Mouse (Mus musculus): ENCODE measurements around the gene Il1r2.

The Il1r2 gene

DNA sequence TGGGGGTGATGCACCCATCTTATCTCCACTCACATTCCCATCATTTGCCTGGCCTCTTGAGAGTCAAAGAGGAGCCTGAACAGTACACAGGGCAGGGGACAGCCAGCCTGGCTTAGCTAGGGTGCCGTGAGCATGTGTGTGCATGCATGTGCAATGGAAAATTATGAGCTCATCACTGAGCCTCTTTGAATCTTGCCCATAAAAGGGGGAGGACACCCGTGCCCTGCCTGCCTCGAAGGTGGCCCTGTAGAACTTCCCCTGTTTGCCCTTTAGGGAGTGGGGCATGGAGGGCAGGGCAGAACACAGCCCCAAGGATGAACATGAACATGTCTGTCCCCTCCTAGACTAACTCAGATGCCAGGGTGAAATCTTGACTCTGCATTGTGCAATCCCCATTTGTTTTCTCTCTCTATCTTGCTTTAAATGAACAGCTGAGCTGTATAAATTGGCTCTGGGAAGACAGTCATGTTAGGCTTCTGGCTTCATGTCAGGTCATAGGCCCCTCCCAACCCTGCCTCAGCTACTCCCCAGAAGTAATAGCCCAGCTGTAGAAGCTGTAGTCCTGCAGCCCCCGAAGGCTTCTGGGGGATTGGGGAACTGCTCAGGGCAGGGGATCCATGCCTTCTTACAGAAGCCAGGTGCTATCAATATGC, 14.6 kb upstream of the Il1r2 start:
- intact Hi-C loops (cut with DNase I) = no loop called here

DNA sequence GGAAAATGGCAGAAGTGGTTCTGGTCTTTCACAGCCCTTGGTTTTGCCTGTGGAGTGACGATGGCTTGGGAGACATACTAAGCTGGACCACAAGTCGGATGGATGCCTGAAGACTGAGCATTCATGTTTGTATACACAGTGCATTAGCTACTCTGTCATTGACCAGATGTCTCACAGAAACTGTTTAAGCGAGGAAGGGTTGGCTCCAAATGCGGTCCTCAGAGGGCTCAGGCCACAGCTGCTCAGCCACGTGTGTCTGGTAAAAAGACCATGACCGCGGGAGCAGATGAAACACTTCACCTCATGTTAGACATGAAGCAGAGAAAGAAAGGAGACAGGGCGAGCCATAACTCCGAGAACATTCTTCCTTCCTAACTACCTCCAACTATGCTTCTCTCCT, 12.5 kb upstream of the Il1r2 start:
- intact Hi-C loops (cut with DNase I) = no loop called here

DNA sequence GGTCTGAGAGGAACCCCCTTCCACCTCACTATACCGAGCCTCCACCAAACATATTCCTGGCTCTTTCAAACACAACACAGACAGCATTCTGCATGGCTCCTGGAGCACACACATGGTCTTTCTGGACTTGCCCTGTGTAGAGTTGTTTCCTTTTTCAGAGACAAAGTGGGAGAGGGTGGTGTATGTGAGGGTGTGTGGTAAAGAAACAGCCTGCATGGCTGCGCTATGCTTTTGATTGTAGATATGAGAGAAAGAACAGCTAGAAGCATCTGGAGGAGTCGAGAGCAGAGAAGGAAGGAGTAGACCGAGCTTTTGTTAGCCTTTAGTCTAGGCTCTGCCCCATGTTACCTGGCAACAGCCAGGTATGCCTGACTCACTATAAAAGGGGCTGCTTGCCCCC, 10.5 kb upstream of the Il1r2 start:
- intact Hi-C loops (cut with DNase I) = no loop called here

DNA sequence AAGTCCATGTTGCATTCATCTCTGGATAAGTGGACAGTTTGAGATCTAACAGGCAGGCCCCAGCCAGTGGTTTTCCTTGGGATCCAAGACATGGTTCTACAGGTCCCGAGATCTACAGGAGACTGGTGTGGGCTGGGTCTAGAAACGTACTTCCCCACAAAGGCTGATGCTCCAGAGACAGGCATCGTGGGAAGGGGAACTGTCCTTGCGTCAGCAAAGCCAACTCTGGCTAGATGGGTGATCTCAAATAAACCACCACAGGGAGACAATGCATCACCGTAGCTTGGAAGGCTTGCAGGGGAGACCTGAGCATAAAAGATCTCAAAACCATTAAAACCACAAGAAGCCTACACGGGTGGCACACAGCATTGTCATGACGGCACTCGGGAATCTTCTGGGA, 9.4 kb upstream of the Il1r2 start:
- intact Hi-C loops (cut with DNase I) = no loop called here

DNA sequence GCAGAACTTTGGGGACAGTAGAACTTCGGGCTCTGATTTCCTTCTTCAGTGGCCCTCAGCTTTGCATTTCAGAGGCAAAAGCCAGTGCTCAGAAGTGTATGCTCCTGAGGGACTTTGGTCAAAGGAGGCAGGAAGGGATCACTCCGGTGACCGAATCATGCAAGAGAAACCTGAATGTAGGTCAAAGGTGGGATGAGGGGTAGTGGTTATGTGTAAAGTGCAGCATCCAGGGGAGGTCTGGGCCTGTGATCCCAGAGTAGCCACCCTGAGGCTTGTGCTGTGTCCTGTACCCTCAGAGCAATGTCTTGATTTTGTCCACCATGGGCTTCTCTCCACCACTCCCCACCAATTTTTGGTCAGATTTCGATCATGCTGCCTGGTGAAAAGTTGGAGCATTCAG, 1.3 kb upstream of the Il1r2 start:
- intact Hi-C loops (cut with DNase I) = no loop called here

DNA sequence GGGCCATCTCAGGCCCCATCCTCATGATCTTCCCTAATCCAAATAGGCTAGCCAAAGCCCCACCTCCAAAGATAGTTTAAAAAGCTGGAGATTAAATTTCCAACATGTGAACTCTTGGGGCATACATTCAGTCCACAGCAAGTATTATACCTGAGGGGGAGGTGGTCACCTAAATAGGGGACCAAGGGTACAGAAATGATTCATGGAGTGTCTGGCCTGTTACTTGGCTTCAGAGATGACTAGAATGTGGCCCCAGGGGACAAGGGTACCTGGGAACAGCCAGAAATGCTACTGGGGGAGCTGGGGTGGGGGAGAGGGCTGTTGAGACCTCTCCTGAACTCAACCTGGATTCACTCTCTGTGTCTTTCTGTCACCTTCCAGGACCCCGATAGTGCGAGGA, 3.4 kb downstream of the Il1r2 start:
- intact Hi-C loops (cut with DNase I) = no loop called here

DNA sequence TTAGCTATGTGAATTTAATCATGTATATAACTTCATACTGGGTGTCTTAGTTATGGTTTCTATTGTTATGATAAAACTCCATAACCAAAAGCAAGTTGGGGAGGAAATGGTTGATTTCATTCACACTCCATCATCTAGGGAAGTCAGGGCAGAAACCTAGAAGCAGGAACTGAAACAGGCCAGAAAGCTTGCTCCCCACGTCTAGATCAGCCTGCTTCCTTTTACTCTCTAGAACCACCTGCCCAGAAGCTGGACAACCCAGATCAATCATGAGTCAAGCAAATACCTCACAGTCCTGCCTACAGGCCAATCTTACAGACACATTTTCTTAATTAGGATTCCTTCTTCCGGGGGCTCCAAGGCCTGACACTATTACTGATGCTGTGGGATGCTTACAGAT, 7.2 kb downstream of the Il1r2 start:
- intact Hi-C loops (cut with DNase I) = no loop called here

DNA sequence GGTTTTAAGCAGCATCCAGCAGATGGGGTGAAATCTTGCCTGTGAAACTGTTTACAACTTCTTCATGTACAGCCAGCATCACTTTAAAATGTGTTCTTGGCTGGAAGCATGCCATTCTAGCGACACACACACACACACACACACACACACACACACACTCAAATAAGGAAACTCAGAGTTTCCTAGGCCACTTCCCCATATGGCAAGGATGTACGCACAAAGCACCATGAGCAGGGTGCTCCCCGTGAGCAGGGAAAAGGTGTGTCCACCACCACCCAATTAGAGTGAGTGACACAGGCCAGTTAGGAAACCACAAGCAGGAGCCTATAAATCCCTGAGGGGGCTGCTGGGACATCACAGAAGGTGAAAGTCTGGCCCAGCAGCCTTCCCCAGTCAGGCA, 10.5 kb downstream of the Il1r2 start:
- intact Hi-C loops (cut with DNase I) = no loop called here

DNA sequence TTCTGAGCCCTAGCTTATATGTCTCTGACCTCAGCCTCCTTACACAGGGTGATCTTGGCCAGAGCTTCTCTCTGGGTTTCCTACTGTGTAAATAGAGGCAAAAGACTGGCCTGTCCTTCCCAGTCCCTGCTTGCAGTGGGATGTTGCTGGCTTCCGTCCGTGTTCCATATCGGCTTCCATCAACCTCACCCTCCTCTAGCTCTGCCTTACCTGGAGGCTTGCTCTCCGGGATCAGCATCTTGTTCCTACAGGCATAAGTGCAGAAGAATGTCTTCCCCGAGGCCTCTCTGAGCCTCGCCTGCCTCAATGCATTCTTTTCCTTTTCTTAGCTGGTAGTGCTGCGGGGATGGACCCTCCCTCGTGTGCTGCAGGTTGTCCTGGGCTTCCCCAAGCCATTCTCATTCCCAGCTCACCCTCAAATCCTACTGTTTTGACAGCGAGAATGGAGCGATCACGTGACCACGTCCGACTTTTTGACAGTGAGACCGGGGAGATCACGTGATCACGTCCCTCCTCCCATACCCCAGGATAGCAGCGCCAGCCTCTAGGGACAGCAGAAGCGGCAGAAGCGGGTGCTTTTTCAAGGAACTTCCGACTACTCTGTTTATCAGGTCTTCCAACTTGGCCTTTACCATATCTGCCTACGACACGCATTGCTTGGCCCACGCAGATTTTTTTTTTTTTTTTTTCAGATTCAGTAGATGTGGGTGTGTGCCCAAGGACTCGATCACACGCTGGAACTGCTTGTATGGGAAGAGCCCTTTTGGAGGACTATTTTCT, 11.7 kb downstream of the Il1r2 start:
- intact Hi-C loops (cut with DNase I) = no loop called here

DNA sequence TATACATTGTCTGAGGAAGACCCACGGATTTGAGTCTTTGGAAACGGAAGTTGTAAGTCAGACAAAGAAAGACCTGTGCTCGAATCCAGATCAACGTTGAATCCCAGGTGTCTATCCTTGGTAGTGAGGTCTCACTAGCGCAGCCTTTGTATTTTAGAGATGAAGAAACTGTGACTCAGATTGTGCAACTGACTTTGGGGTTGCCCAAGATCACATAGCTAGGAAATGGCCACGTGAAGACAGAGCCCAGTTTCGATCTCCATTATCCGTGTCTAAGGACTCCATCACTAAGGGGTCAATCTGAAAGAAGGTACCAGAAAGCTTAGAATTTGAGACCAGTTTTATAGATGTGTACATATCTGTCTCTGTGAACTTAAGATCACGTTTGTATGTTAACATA, 17.3 kb downstream of the Il1r2 start:
- intact Hi-C loops (cut with DNase I) = no loop called here

DNA sequence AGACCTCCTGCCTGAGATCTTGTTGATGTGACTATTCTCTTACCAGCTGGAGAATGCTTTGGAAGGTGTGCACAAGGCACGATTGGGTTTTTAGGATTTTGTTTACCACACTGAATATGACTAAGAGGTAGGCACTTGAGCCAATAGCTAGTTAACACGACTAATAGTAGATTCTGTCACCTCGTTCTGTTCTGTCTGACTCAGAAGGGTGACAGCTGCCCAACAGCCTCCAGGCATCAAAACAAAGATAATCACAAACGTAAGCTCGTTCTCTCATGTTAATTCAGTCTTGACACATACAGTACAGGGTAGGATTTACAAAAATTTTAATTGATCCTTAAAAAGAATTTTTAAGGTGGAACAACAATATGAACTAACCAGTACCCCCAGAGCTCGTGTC, 18.7 kb downstream of the Il1r2 start:
- intact Hi-C loops (cut with DNase I) = no loop called here

DNA sequence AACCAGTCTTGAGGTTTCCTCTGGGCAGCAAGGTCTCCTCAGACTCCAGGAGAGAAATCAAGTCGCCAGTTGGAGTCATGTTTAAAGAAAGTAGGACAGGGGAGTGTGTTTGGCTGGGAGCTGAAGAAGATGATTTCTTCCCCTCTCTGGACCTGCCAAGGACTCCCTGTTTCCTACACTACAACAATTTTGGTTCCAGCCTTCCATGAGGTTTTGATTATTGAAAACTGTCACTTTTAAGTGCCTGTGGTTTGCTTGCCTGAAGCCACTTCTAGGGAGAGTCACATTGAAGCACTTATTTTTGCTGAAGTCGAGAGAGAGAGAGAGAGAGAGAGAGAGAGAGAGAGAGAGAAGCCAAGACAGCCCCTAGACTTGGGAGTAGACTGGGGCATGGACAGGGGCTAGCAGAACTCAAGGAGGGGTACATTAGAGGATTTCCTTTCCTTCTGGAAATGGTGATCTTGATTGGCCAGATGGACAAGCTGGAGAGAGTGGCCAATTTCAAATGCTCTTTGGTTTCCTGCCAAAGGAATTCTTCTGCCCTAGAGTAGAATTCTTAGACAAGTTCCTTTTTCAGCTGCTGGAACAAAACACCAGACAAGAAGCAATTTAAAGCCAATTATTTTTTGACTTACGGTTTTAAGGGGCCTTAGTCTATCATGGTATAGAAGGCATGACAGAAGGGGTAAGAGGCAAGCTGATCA, 20.9 kb downstream of the Il1r2 start:
- intact Hi-C loops (cut with DNase I) = no loop called here

DNA sequence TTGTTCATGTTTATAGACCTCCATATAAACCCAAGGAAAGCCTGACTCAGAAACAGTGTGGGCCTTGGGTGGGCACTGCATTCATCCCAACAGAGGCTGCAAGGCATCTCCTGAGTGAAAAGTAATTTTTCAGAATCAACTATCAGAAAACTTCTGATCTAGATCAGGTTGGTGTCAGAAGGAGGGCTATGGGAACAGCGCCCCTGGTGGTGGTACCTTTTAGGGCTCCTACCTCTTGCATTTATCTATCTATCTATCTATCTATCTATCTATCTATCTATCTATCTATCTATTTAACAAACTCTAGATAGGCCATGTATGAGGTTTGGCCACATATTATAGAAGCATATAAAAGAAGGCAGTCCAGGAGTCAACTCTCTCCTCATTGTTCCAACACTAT, 21.7 kb downstream of the Il1r2 start:
- intact Hi-C loops (cut with DNase I) = no loop called here

DNA sequence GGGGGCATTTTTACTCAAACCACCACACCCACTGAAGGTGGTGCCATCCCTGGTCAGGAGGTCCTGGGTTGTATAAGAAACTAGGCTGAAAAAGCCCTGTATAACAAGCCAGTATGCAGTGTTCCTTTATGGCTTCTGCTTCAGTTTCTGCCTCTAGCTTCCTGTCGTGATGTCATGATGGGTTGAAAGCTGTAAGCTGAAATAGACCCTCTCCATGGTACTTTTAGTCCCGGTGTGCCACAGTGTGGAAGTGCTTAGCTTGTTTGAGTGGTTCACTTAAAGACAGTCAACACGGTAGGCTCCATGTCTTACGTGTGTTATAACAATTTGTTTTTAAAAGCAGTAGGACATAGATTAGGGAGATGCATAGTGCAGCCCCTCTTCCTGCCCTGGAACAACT, 32.4 kb downstream of the Il1r2 start:
- intact Hi-C loops (cut with DNase I) = no loop called here

DNA sequence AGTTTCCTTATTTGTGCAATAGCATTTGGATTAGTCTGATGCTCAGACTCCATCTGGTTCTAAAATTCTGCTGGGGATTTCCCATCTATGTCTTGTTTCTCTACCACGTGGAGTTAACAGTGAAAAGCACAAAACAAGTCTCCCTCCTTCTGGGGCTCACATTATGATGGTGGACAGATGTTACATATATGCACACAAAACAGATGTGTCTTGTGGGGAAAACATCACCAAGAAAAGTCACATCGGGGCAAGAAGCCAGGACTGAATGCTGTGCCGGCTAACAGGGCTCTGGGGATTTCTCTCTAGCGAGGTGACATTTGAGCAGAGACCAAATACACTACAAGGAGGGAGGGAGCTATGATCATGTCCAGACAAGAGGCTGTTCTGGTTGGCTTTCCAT, 32.8 kb downstream of the Il1r2 start:
- intact Hi-C loops (cut with DNase I) = no loop called here

DNA sequence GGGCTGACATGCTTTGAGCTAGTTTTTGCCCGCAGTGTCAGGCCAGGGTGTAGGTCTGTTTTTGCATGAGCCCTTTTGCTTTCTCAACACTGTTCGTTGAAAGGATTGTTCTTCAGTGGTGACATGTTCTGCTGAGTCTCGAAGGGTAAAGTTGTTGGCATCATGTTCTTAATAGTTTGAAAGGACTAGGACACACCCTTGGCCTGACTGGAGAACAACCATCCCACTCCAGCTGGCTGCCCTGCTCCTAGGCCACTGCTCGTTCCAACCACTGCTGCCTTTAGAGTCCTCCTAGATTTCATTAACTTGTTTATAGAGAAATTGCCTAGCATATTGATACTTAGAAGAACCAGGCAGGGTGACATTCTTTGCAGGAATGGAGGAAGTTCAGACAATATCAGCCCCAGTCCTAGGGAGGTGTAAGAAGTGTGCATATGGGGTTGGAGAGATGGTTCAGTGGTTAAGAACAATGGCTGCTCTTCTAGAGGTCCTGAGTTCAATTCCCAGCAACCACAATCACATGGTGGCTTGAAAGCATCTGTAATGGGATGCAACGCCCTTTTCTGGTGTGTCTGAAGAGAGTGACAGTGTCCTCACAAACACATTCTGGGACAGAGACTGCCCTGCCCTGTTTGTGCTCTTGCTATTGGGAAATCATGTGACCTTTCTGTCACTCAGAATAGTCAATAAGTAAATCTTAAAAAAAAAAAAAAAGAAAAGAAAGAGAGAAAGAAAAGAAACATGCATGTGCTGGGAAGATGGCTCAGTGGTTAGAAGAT, 34.3 kb downstream of the Il1r2 start:
- intact Hi-C loops (cut with DNase I) = no loop called here

DNA sequence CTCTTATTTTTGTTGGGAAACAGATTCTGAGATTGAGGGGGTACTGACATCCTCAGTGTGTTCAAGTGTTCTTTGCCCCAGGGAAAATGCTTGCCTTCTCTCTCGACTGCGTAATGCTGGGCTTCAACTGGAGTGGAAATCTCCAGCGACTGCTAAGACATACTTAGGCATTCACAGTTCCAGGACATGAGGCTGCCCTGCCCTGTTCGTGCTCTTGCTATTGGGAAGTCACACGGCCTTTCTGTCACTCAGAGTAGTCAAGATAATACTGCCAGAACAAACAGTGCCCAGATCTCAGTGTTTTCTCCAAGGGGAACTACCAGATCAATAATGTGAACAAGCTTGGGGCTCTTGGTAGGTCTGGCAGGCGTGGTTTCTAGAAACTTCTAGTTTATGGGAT, 35.9 kb downstream of the Il1r2 start:
- intact Hi-C loops (cut with DNase I) = no loop called here

DNA sequence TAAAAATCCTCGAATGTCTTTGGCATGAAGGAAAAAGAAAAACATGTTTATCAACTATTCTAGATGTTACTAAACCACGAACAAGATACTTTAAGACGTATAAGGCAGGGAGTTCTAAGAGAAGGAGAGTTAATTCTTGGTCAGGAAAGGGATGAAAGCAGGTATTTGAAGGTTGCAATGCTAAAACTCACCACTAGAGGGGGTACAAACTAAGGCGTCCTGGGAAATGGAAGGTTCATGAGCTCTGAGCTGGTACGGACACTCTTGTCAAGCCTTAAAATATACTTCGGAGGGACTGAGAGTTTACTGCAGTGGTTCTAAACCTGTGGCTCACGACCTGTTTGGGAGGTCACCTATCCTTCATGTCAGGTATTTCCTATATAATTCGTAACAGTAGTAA, 41.4 kb downstream of the Il1r2 start:
- intact Hi-C loops (cut with DNase I) = loop anchor here (1.0 to 5.0 kb wide), 3 partner anchors 107 to 427 kb away; no protein-coding TSS in a partner anchor

DNA sequence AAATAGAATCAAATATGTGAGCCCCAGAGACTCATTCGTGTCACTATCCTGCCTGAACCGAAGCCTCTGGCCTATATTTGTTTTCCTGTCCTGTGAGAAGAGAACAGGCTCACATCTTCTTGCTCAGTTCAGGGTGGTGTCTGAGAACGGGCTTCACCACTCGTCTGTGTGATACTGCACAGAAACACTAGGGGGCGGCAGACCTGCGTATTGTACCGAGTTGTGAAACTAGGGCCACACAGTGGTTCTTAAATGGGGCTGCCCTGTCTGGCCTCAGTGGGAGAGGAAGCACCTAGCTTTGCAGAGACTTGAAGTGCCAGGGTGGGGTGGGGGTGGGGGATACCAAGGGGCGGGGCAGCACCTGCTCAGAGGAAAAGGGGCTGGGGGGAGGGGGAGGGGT, 42.5 kb downstream of the Il1r2 start:
- intact Hi-C loops (cut with DNase I) = loop anchor here (5.0 kb wide), 2 partner anchors 106 to 426 kb away; no protein-coding TSS in a partner anchor

DNA sequence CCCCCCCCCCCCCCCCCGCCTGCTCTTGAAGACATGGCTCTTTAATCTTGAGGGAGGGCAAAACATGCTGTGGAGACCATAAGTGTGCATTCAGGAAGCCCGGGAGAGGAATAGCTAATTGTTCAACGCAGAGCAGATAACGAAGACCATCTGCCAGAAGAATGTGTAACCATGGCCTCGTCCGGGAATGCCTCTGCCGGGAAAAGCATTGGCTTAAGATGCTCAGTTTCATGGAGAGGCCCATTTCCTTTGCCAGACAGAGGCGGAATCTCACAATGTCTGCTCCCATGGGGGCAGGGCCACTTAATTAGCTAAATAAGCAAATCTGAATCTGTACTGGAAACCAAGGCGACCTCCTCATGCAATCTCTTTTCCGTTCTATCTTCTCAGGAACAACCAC, 43.7 kb downstream of the Il1r2 start:
- intact Hi-C loops (cut with DNase I) = loop anchor here (5.0 kb wide), 2 partner anchors 105 to 425 kb away; no protein-coding TSS in a partner anchor

DNA sequence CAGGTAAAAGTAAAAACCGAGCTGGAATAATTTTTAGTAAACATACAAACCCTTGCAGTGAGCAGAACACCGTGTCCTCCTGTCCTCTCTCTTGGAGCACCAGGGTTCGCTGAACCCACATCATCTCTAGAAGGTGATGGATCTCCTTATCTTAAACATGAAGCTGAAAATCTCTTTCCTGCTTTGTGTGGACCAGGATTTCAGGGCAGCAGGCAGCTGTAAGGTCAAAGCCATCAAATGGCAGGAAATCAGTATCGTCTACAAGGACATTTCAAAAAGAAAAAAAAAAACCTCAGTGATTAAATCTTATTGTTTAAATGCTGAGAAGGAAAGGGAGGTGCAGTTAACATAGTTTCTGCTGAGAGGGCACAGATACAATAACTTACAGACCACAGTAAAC, 50.4 kb downstream of the Il1r2 start:
- intact Hi-C loops (cut with DNase I) = no loop called here

DNA sequence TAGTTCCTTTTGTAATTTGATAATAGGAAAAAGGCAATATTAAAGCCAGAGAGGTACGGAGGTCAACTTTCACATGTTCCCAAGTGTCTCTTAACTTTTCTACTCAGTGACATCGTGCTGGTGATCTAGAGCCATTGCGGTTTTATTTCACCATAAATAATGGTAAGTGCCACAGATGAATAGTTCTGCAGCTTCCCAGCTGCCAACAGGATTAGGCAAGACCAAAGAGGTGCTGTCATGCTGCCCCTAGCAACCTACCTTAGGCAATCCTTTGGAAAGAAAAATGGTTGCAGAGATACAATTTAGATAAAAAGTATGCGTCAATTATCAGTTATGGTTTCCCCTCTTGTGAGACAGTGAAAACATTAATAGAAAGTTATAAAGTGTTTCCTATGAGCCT, 54.6 kb downstream of the Il1r2 start:
- intact Hi-C loops (cut with DNase I) = no loop called here
